Mouse (Mus musculus) forebrain, embryonic 15.5 days (tissue): ENCODE measurements around the gene Ssbp2. TPM values are rescaled to one million over a fixed set of nuclear protein-coding genes. Genes with fewer than 3 reads are reported as not detected.
A peak's percentile ranks its signal among the peaks of the same experiment; 100 is the strongest.

Experiments used
- ATAC-seq: fragments of 200-750 bp; cut with Nextera tagmentation; replicated peaks from 2 replicates; pipeline ENCODE4 v1.8.0; 2017; ENCODE audit warnings: mild to moderate bottlenecking, moderate TSS enrichment, moderate library complexity
- H3K27ac ChIP-seq: fragments of 300-500 bp; sonication (generic); replicated peaks from 2 replicates; pipeline ENCODE4 v1.5.1; 2015; ENCODE audit warnings: mild to moderate bottlenecking, inconsistent platforms
- H3K27me3 ChIP-seq: fragments of 300-500 bp; sonication (generic); 2 replicates; pipeline ENCODE4 v1.6.1; 2015; ENCODE audit warnings: inconsistent platforms
- H3K36me3 ChIP-seq: fragments of 300-500 bp; sonication (generic); 2 replicates; pipeline ENCODE4 v1.6.1; 2015; ENCODE audit warnings: mild to moderate bottlenecking, inconsistent platforms
- H3K4me1 ChIP-seq: fragments of 300-500 bp; sonication (generic); 2 replicates; pipeline ENCODE4 v1.6.1; 2015; ENCODE audit warnings: inconsistent platforms
- H3K4me2 ChIP-seq: fragments of 300-500 bp; sonication (generic); replicated peaks from 2 replicates; pipeline ENCODE4 v1.6.1; 2015; ENCODE audit warnings: mild to moderate bottlenecking, inconsistent platforms
- H3K4me3 ChIP-seq: fragments of 300-500 bp; sonication (generic); 2 replicates; pipeline ENCODE4 v1.5.1; 2015; ENCODE audit warnings: mild to moderate bottlenecking, inconsistent platforms
- H3K9ac ChIP-seq: fragments of 300-500 bp; sonication (generic); replicated peaks from 2 replicates; pipeline ENCODE4 v1.6.1; 2015; ENCODE audit warnings: mild to moderate bottlenecking, inconsistent platforms
- H3K9me3 ChIP-seq: fragments of 300-500 bp; sonication (generic); 2 replicates; pipeline ENCODE4 v1.6.1; 2016; ENCODE audit warnings: inconsistent platforms
- WGBS: fragments of 180-500 bp; shearing (Covaris S2); methylation state at CpG from one replicate; pipeline ENCODE4 v1.1.7; 2015; ENCODE audit warnings: mixed read lengths; 5-methylcytosine and 5-hydroxymethylcytosine counted together
- polyA plus RNA-seq: library from polyadenylated mRNA; unstranded; fragments of >200 nt; fragmentation: Nextera tagmentation; extraction: Ambion mirVana; gene quantifications from 2 replicates; pipeline ENCODE4 v1.2.1, GENCODE M21; 2015

The Ssbp2 gene
- polyA plus RNA-seq, 1 experiment from 2014 or later = 308 TPM

DNA sequence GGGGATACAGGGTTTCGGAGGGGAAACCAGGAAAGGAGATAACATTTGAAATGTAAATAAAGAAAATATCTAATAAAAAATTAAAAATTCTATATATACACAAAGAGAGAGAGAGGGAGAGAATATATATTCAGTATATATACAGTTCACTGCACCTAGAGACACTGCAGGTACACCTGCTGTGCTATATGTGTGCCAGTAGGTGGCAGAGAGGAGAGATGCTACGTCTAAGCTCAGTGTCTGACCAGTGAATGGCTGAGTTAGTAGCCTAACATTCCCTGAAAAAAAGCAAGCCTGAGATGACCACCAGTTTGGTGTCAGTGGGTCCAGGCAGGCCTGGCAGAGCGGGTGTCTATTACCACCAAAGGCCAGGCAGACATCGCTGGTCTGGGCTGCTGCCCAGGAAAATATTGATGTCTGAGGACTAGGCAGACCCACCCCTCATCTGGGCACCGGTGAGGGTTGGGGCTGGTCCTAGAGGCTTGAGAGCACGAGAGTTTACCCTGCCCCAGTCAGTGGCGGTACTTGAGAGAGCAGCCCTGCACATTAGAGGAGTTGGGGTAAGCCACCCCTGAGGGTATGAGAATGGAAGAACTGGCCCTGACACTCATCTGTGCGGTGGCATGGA lies 263.1 kb downstream of the Ssbp2 start:
- Histone ChIP-seq H3K9me3 (no peaks in the 10 kb centered on the region), H3K4me1 (no peaks in the 10 kb centered on the region), H3K27ac (no peak overlapping the region), H3K36me3 (no peaks in the 10 kb centered on the region), H3K4me2 (no peak overlapping the region), H3K27me3 (no peaks in the 10 kb centered on the region), H3K9ac (no peak overlapping the region), H3K4me3 (no peak overlapping the region)
- ATAC-seq = peak; percentile 61
- 77% methylated on average over 8 of the region's 8 CpGs for WGBS

DNA sequence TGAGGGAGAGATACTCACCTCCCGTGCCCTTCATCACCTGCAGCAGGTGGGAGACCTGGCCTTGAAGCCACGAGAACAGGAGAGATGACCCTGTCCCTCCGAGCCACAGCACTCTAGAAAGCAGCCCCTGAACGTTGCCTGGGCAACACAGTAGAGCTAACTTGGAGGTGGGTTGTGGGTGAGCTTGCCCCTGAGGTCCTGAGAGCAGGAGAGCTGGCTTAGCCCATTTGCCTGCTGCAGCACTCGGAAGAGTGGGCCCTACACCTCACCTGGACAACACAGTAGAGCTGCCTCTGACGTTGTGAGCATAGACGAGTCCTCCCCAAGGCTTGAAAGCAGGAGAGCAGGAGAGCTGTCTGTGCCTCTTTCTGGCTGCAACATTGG lies 263.6 kb downstream of the Ssbp2 start:
- Histone ChIP-seq H3K27me3 (no peaks in the 10 kb centered on the region), H3K9me3 (no peaks in the 10 kb centered on the region)

GRCm38 (mm10) chr13:91724211-91724610 lies 264.1 kb downstream of the Ssbp2 start:
- H3K4me3 ChIP-seq = no peak overlapping the region
- H3K4me1 ChIP-seq = no peaks in the 10 kb centered on the region
- no peaks in the 10 kb centered on the region for H3K27me3 ChIP-seq
- H3K9ac ChIP-seq = no peak overlapping the region
- H3K4me2 ChIP-seq = no peak overlapping the region
- ATAC-seq = no peak
- H3K36me3 ChIP-seq = no peaks in the 10 kb centered on the region
- H3K9me3 ChIP-seq = no peaks in the 10 kb centered on the region
- WGBS = 88% methylated on average over 3 of the region's 3 CpGs
- no peak overlapping the region for H3K27ac ChIP-seq

More for the DNA sequence above, 263.6 kb downstream of the Ssbp2 start:
- Histone ChIP-seq H3K4me1 (no peaks in the 10 kb centered on the region), H3K9ac (no peak overlapping the region), H3K4me2 (no peak overlapping the region), H3K4me3 (no peak overlapping the region), H3K27ac (no peak overlapping the region), H3K36me3 (no peaks in the 10 kb centered on the region)
- ATAC-seq = peak; percentile 13; the same call in 1 of the 2 replicates
- 82% methylated on average over 7 of the region's 7 CpGs for WGBS

DNA sequence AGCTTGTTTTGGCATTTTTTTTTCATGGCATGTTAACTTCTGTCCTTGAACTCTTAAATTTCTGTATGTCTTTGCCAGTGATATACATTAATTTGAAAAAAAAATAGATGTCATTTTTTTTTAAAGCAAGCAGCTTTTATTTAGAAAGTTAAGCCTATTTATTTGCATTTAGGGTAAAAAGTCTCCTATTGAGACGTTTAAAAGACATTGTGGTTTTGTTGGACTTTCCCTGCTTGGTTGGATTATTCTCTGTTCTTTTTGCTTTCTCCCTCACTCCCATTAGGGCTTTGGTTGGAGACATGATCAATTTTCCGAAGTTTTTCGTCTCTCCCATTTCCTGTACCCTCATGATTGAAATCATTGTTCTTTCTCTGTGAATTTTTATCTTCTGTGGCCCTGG lies 265.0 kb downstream of the Ssbp2 start:
- Histone ChIP-seq H3K4me2 (no peak overlapping the region), H3K27me3 (no peaks in the 10 kb centered on the region), H3K9me3 (no peaks in the 10 kb centered on the region), H3K36me3 (no peaks in the 10 kb centered on the region), H3K27ac (no peak overlapping the region), H3K9ac (no peak overlapping the region), H3K4me3 (no peak overlapping the region), H3K4me1 (no peaks in the 10 kb centered on the region)
- no peak for ATAC-seq
- 75% methylated on average over 3 of the region's 3 CpGs for WGBS

- no peak for ATAC-seq
- no peak overlapping the region for H3K4me3 ChIP-seq
- no peaks in the 10 kb centered on the region for H3K36me3 ChIP-seq
- no peak overlapping the region for H3K4me2 ChIP-seq
- H3K4me1 ChIP-seq = no peaks in the 10 kb centered on the region
- H3K9me3 ChIP-seq = no peaks in the 10 kb centered on the region
- no peak overlapping the region for H3K27ac ChIP-seq
- no peak overlapping the region for H3K9ac ChIP-seq
- H3K27me3 ChIP-seq = no peaks in the 10 kb centered on the region
Observed at GRCm38 (mm10) chr13:91727899-91728298, 267.8 kb downstream of the Ssbp2 start.

GRCm38 (mm10) chr13:91737191-91737590 lies 277.1 kb downstream of the Ssbp2 start:
- no peak for ATAC-seq
- Histone ChIP-seq H3K9me3 (no peaks in the 10 kb centered on the region), H3K4me1 (peaks cover 9% of the 10 kb centered on the region), H3K9ac (no peak overlapping the region), H3K4me3 (no peak overlapping the region), H3K27ac (no peak overlapping the region), H3K27me3 (0 out of 2 replicates have a peak, but pooled peaks cover 3% of the 10 kb centered on the region), H3K36me3 (no peaks in the 10 kb centered on the region), H3K4me2 (no peak overlapping the region)
- WGBS = 88% methylated on average over 1 of the region's 1 CpGs

- H3K9me3 ChIP-seq = no peaks in the 10 kb centered on the region
- 69% methylated on average over 6 of the region's 6 CpGs for WGBS
- H3K36me3 ChIP-seq = no peaks in the 10 kb centered on the region
- 0 out of 2 replicates have a peak, but pooled peaks cover 3% of the 10 kb centered on the region for H3K27me3 ChIP-seq
- H3K9ac ChIP-seq = peak overlapping the region; percentile 50; the same call in 1 of the 2 replicates
- ATAC-seq = peak; percentile 30; the same call in 1 of the 2 replicates
- peak overlapping the region; percentile 63 for H3K4me2 ChIP-seq
- no peak overlapping the region for H3K27ac ChIP-seq
- peaks cover 9% of the 10 kb centered on the region for H3K4me1 ChIP-seq
- peak overlapping the region; percentile 40 for H3K4me3 ChIP-seq
Observed at GRCm38 (mm10) chr13:91740851-91741250, 280.8 kb downstream of the Ssbp2 start.

GRCm38 (mm10) chr13:91741280-91742047 lies 281.4 kb downstream of the Ssbp2 start, which contains the start of gene Acot12:
Gene Acot12, plus strand, starts transcription at chr13:91741512.
- 9% methylated on average over 45 of the region's 45 CpGs for WGBS
- Histone ChIP-seq H3K27me3 (0 out of 2 replicates have a peak, but pooled peaks cover 3% of the 10 kb centered on the region), H3K27ac (no peak within 1 kb of the TSS), H3K4me1 (peaks cover 9% of the 10 kb centered on the region), H3K9me3 (no peaks in the 10 kb centered on the region), H3K36me3 (no peaks in the 10 kb centered on the region), H3K4me3 (peak within 1 kb of the TSS; percentile 40), H3K9ac (peak within 1 kb of the TSS; percentile 50), H3K4me2 (peak within 1 kb of the TSS; percentile 63)
- peak; percentile 71 for ATAC-seq

DNA sequence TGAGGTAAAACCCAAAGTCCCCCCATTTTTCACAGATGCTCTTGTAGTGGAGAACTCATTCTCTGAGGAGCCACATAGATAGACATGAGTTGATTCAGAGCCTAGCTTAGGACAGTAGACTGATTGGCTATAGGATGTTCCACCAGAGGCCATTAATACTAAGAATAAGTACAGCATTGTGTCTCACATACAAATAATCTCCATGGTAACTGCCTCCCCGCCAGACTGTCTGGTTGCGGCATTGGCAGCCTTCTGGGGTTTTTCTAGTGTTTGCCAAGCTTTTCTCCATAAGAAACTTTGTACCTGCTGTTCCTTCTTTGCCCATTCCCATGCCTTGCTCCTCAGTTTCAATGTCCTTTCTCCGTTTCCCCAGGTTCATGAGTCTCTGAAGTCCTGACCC lies 283.1 kb downstream of the Ssbp2 start:
- 57% methylated on average over 3 of the region's 3 CpGs for WGBS
- Histone ChIP-seq H3K36me3 (no peaks in the 10 kb centered on the region), H3K27ac (no peak overlapping the region), H3K4me3 (no peak overlapping the region), H3K27me3 (0 out of 2 replicates have a peak, but pooled peaks cover 3% of the 10 kb centered on the region), H3K4me2 (no peak overlapping the region), H3K9me3 (no peaks in the 10 kb centered on the region), H3K4me1 (peaks cover 9% of the 10 kb centered on the region), H3K9ac (no peak overlapping the region)
- peak; percentile 71; the same call in 1 of the 2 replicates for ATAC-seq

- Histone ChIP-seq H3K27ac (no peak overlapping the region), H3K4me3 (no peak overlapping the region), H3K36me3 (no peaks in the 10 kb centered on the region), H3K9ac (no peak overlapping the region), H3K9me3 (no peaks in the 10 kb centered on the region), H3K4me2 (no peak overlapping the region), H3K4me1 (peaks cover 5% of the 10 kb centered on the region), H3K27me3 (no peaks in the 10 kb centered on the region)
- ATAC-seq = no peak
- WGBS = 91% methylated on average over 5 of the region's 5 CpGs
Observed at GRCm38 (mm10) chr13:91746470-91746869, 286.4 kb downstream of the Ssbp2 start.

DNA sequence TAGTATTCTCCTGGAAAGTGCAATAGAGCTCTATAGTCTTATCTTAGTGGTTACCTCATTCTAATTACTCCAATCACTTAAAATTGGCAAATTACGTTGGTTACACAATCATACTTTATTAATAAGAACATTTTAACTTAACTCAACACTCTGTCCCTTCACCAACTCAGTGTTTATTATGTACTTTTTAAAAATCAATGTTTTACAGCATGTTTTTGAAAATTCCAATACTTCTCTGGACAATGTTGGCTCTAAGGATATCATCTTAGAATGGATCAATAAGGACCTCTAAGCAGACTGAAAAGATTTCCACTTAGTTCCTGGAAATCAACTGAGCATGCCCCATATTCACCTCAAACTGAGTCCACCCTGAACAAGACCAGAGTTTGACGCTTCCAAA lies 288.3 kb downstream of the Ssbp2 start:
- no peak overlapping the region for H3K4me3 ChIP-seq
- no peak for ATAC-seq
- H3K27me3 ChIP-seq = no peaks in the 10 kb centered on the region
- no peak overlapping the region for H3K27ac ChIP-seq
- no peaks in the 10 kb centered on the region for H3K36me3 ChIP-seq
- H3K9ac ChIP-seq = no peak overlapping the region
- H3K9me3 ChIP-seq = no peaks in the 10 kb centered on the region
- no peak overlapping the region for H3K4me2 ChIP-seq
- WGBS = 89% methylated on average over 2 of the region's 2 CpGs
- H3K4me1 ChIP-seq = no peaks in the 10 kb centered on the region

GRCm38 (mm10) chr13:91749981-91750380 lies 289.9 kb downstream of the Ssbp2 start:
- no peaks in the 10 kb centered on the region for H3K27me3 ChIP-seq
- no peaks in the 10 kb centered on the region for H3K9me3 ChIP-seq
- H3K4me2 ChIP-seq = no peak overlapping the region
- no peak overlapping the region for H3K4me3 ChIP-seq
- H3K9ac ChIP-seq = no peak overlapping the region
- H3K36me3 ChIP-seq = no peaks in the 10 kb centered on the region
- ATAC-seq = no peak
- WGBS = 82% methylated on average over 4 of the region's 4 CpGs
- no peak overlapping the region for H3K27ac ChIP-seq
- no peaks in the 10 kb centered on the region for H3K4me1 ChIP-seq
